Mouse (Mus musculus): ENCODE measurements at regions not wholly inside any gene's neighbourhood (a gene's known extent, or its start where the extent isn't known, plus 50 kb on each side); places are given as distances from the start of the nearest gene placed in this dataset.

GRCm38 (mm10) chr13:59313725-59314330, 271.2 kb downstream of the Agtpbp1 start:
- TF ChIP-seq CTCF (conservative IDR thresholded peaks at IDR 0.05; ENCODE audit: low read length) (no peak), NANOG (IDR thresholded peaks at IDR 0.05; ENCODE audit: borderline replicate concordance, low read length) (no peak), POU5F1 (IDR thresholded peaks at IDR 0.05; ENCODE audit: borderline replicate concordance, low read length) (no peak)

Measured in E14TG2a.4 (cell line).